Mouse (Mus musculus): ENCODE results near the gene Zbtb37.

The Zbtb37 gene

GRCm38 (mm10) chr1:161034435-161035280, at the start of gene Zbtb37:
Gene Zbtb37, minus strand, starts transcription at chr1:161034849.
- DNase-seq: peak; percentile 99

DNA sequence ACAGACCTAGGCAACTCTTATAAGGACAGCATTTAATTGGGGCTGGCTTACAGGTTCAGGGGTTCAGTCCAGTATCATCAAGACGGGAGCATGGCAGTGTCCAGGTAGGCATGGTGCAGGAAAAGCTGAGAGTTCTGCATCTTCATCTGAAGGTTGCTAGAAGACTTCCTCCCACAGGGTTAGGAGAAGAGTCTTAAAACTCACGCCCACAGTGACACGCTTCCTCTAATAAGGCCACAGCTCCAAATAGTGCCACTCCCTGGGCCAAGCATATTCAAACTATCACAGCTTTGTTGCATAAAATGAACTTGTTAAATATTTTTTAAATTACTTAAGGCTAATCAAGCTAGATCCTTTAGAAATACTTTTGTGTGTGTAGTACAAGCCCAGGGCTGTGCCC, 42.6 kb upstream of the Zbtb37 start:
- no peak for DNase-seq

- peak; percentile 53 for DNase-seq
Observed at GRCm38 (mm10) chr1:161076238-161076637, 41.6 kb upstream of the Zbtb37 start.

DNA sequence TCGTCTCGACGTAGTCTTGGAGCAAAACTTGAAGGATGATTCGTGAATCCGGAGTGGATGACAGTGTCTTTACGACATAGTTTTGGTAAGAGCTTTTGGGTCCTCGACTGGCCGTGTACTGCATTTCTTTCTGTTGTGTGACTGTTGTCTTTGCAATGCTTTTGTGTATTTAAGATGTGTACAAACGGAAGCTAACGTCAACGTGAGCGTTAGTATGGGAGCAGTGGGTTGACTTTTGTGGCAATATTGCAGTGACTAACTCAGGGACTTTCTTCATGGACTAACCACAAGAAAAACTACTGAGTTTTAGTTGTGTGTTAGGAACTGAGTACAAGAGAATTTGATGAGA, 36.6 kb upstream of the Zbtb37 start:
- DNase-seq: no peak

DNA sequence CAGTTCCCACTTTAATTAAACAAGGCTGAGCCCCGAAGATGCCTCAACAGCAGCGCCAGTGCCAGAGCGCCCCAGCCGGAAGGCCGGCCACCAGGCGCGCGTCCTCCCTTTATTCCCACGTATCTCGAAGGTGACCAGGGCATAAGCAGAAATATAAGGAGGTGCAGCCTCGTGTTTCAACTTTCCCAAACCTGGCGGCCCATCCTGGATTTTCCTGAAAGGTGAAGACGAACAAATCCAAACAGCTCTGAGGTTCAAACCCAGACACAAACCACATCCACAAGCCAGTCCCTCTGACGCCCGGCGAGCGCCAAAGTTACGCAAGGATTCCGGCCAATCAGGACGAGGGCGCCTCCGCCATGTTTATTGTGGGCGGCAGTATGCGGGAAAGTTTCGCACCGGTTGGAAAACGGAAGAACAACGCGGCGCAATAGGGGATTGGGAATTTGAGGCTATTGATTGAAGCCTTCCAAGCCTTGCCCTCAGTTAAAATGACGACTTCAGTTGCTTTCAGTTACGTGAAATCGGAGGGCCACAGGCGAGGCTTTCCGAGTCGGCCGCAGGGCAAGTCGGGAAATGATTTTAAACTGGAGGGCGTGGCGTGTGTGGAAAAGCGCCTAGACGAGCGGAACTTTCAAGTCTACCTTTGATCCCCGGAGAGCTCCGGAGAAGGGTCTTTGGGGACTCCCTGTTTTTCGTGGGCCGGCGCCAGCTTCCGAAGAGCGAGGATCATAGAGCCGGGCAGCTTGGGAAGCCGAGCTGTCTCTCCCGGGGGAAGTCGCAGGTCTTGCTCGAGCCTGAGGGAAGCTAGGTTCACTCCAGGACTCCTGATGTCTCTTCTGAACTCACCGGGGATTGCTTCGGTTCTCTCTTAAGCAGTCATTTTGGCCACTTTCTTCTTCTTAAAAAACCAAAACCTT, 36.0 kb upstream of the Zbtb37 start, which contains the start of the genes Dars2 and Cenpl:
Dars2 (minus strand) TSS at position 307 of the 920 bp plus-strand sequence.
Cenpl (plus strand) TSS at position 362 of the 920 bp plus-strand sequence.
- peak; percentile 97 for DNase-seq

- DNase-seq: no peak
Observed at GRCm38 (mm10) chr1:161063351-161063750, 28.7 kb upstream of the Zbtb37 start.

DNA sequence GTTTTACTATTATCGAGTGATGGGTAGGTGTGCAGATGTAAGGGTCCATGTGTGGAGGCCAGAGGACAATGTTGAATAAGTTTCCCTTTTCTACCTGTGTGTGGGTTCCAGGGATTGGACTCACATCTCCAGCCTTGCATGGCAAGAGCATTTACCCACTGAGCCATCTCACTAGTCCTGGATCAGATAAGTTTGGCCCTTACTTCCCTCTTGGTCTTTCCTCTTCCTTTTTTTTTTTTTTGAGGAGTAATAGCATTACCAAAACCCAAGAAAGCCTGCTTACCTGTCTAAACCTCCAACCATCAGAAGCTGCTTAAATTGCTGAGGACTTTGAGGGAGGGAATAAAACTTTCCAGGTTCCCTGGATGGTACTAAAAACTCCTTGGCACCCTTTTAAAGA, 22.5 kb upstream of the Zbtb37 start:
- DNase-seq: no peak

DNA sequence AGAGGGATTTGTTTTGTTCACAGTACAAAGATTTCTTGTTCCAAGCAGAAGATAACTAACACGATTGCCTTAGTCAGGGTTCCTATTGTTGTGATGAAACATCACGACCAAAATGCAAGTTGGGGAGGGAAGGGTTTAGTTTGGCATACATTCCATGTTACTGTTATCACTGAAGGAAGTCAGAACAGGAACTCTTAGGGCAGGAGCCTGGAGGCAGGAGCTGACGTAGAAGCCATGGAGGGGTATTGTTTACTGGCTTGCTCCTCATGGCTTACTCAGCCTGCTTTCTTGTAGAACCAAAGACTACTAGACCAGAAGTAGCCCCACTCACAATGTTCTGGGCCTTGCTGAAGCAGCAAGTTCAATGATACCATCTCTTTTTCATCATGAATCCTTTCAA, 12.3 kb upstream of the Zbtb37 start:
- no peak for DNase-seq

- DNase-seq: no peak
Observed at GRCm38 (mm10) chr1:161041261-161042020, 6.8 kb upstream of the Zbtb37 start.

DNA sequence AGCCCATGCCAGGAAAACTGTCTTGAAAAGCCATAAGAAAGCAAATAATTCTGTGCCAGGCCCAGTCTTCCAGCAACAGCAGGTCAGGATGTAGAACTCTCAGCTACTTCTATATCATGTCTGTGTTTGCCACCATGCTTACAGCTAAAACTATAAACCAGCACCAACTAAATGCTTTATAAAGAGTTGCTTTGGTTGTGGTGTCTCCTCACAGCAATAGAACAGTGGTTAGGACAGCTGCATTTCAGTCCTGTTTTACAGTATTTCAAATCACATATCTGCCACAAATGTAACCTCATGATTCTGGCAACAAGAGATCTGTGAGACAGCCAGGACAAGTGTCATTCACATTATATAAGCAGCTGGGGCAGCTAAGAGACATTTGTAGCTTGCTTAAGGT, 6.2 kb upstream of the Zbtb37 start:
- DNase-seq: no peak

- no peak for DNase-seq
Observed at GRCm38 (mm10) chr1:161040426-161040770, 5.7 kb upstream of the Zbtb37 start.

DNA sequence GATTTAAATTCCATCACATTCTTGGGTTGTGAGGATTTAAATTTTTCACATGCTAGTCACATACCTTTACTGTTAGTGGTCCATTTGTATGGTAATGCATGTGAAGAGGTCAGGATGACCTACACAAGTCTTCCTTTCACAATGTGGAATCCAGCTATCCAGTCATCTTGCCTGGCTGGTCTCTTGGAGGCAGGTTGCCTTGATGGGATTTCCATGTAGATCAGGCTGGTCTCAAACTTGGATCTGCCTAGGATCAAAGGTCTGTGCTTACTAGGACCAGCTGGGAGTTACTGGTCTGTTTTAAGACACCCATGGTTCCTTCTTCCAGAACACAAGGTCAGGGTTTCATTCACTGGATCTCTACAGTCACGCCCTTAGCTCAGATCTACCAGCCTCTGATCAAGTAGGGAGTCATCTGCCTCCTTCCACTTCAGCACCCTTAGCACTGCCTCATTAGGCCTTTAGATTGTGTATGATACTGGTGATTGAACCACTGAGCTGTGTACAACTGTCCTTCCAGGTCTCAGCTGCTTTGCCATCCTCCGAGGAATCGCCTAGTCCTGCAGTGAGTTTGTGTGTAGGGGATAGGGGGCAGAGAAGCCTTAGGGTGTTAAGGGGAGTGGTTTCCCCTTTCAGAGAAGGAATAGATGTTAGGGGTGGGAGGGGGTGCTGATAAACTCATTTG, 5.2 kb upstream of the Zbtb37 start:
- peak; percentile 11 for DNase-seq

GRCm38 (mm10) chr1:161038968-161039721, 4.5 kb upstream of the Zbtb37 start:
- DNase-seq: no peak

- DNase-seq: no peak
Observed at GRCm38 (mm10) chr1:161038004-161038403, 3.4 kb upstream of the Zbtb37 start.

DNA sequence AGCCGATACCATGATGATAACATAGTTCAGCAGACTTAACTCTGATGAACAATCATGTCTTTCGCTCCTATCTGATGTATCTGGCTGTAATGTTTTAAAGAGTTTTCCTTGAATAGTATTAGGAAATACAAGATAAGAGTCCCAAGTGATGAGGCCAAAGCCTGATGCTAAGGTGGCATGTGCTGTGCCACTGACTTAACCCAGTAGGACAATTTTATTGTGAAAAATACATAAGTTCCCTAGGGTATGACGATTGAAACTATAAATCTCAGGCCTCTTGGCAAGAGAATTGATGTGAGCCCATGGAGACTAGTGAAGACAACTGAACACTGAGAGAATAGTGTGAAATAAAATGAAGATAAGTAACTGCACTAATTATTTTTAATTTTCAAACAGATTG, 3.0 kb upstream of the Zbtb37 start:
- DNase-seq: no peak

- no peak for DNase-seq
Observed at GRCm38 (mm10) chr1:161037026-161037425, 2.4 kb upstream of the Zbtb37 start.

DNA sequence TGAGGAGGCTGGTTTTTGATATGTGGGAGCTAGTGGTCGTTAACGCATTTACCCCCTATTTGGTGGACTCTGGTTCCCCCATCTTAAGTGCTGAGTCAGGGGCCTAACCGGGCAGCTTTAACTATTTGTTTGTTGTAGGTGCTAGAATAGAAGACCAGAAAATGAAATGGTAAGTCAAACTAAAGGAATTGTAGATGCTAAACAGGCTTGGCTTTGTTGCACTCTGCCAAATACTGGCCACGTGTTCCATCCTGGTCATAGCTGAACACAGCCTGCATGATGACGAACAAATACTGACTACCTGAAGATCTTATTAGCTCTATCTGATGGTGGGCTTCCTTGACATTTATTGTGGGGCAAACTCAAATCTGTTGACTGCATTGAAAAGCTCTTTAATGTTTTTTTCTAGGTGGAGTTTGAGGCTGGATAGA, 1.8 kb upstream of the Zbtb37 start:
- peak; percentile 18 for DNase-seq

GRCm38 (mm10) chr1:161035786-161036404, 1.2 kb upstream of the Zbtb37 start:
- DNase-seq: peak; percentile 29

DNA sequence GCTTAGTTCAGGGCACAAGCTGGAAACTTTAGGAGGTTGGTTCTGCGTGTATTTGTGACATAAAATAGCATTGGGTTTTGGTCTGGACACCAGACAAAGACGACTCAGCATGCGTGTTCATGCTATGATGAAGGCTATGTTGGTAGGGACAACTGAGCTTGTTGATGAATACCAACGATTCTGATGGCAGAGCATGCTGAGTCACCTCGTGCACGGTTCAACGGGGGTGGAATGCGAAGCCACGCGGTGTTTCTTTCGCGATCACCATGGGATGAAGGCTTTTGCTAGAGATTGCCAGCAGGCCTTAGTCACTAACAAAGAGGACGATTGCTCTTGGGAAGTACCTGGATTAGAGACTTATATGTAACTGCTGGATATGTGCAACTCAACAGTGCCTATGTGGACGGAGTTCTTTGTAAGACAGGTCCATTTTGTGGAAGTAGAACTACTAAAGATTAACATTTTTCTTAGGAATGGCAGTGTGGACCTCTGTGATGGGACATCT, 684 bp upstream of the Zbtb37 start:
- peak; percentile 58 for DNase-seq

DNA sequence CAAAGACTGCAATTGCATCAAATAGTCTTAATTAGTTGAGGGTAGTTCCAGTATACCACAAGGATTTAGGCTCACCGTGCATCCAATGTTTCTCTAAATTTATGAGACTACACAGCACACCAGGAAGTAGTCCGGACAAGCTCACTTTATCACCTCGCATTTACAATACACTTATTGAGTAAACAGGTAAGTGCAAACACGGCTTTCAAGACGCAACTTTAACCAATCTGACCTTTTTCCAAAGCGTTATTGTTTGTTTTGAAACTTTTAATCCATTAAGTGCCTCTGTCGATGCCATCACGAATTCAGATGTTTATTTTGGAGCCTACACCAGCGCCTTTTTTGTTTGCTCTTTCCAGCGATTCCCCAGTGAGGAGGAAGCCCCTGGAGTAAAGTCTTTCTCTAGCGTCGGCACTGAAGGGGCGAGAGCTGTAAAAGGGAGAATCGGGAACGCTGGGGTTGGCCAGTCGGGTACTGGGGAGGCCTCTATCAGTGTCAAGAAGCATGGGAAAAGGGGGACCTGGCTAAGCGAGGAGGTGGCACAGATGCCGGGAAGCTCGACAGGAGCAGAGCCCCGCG, 704 bp downstream of the Zbtb37 start:
- no peak for DNase-seq

DNA sequence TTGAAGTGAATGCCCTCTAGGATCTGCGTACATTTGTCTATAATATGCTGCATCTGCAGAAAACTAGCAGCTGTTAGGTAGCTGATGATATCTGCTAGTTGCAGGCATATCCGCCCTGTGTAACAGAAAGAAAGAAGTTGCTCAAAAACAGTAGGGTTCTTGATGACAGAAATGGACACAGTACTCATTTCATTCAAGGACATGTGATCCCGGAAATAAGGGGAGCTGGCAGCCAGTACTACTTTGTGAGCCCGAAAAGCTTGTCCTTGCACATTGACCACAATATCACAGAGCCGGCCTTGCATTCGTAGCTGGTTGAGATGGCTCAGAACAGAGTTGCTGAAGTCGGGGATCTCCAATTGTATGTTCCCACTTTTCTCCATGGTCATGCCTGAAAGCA, 2.3 kb downstream of the Zbtb37 start:
- DNase-seq: no peak

Measured in kidney, postnatal 10 days (tissue).